Mouse (Mus musculus): Measurements from ENCODE around the gene Gm26602.

The Gm26602 gene

GRCm38 (mm10) chr10:79910556-79910955, at the start of gene Gm26602:
Gene Gm26602, plus strand, starts transcription at chr10:79910856.
- no peak for DNase-seq (ENCODE audit: low spot score)

GRCm38 (mm10) chr10:79861230-79862048, 49.2 kb upstream of the Gm26602 start:
- no peak for DNase-seq (ENCODE audit: low spot score)

GRCm38 (mm10) chr10:79862049-79862788, 48.4 kb upstream of the Gm26602 start:
- DNase-seq (ENCODE audit: low spot score) = no peak

GRCm38 (mm10) chr10:79862925-79863324, 47.7 kb upstream of the Gm26602 start:
- DNase-seq (ENCODE audit: low spot score) = no peak

- no peak for DNase-seq (ENCODE audit: low spot score)
Observed at GRCm38 (mm10) chr10:79864351-79865188, 46.1 kb upstream of the Gm26602 start.

- no peak for DNase-seq (ENCODE audit: low spot score)
Observed at GRCm38 (mm10) chr10:79865189-79865601, 45.5 kb upstream of the Gm26602 start.

GRCm38 (mm10) chr10:79865801-79866295, 44.8 kb upstream of the Gm26602 start:
- DNase-seq (ENCODE audit: low spot score) = no peak

GRCm38 (mm10) chr10:79866601-79867000, 44.1 kb upstream of the Gm26602 start:
- no peak for DNase-seq (ENCODE audit: low spot score)

GRCm38 (mm10) chr10:79871845-79872244, 38.8 kb upstream of the Gm26602 start:
- DNase-seq (ENCODE audit: low spot score) = no peak

GRCm38 (mm10) chr10:79872862-79873261, 37.8 kb upstream of the Gm26602 start:
- no peak for DNase-seq (ENCODE audit: low spot score)

GRCm38 (mm10) chr10:79873313-79873712, 37.3 kb upstream of the Gm26602 start:
- no peak for DNase-seq (ENCODE audit: low spot score)

- no peak for DNase-seq (ENCODE audit: low spot score)
Observed at GRCm38 (mm10) chr10:79873715-79874289, 36.9 kb upstream of the Gm26602 start.

- no peak for DNase-seq (ENCODE audit: low spot score)
Observed at GRCm38 (mm10) chr10:79874290-79874862, 36.3 kb upstream of the Gm26602 start, which contains the start of the genes Prtn3 and Plppr3. Gene Prtn3, plus strand, starts transcription at chr10:79874476. Gene Plppr3, minus strand, starts transcription at chr10:79874634.

- no peak for DNase-seq (ENCODE audit: low spot score)
Observed at GRCm38 (mm10) chr10:79877174-79877573, 33.5 kb upstream of the Gm26602 start.

GRCm38 (mm10) chr10:79877757-79878156, 32.9 kb upstream of the Gm26602 start:
- no peak for DNase-seq (ENCODE audit: low spot score)

- no peak for DNase-seq (ENCODE audit: low spot score)
Observed at GRCm38 (mm10) chr10:79879527-79879926, 31.1 kb upstream of the Gm26602 start.

GRCm38 (mm10) chr10:79880721-79881120, 29.9 kb upstream of the Gm26602 start:
- no peak for DNase-seq (ENCODE audit: low spot score)

GRCm38 (mm10) chr10:79881981-79882380, 28.7 kb upstream of the Gm26602 start:
- DNase-seq (ENCODE audit: low spot score) = no peak

- no peak for DNase-seq (ENCODE audit: low spot score)
Observed at GRCm38 (mm10) chr10:79883297-79884084, 27.2 kb upstream of the Gm26602 start.

GRCm38 (mm10) chr10:79884446-79884845, 26.2 kb upstream of the Gm26602 start:
- DNase-seq (ENCODE audit: low spot score) = no peak
